Mouse (Mus musculus) gastrocnemius, postnatal 14 days (tissue): ENCODE data around the gene Ucp3. TPM values are rescaled to one million over a fixed set of nuclear protein-coding genes. Genes with fewer than 3 reads are reported as not detected.

Experiments used
- DNase-seq: peaks from one replicate; pipeline ENCODE4 v3.0.0; 2021; ENCODE audit warnings: mixed read lengths
- intact Hi-C: fragments of 180-260 bp; cut with DNase I; formaldehyde crosslinking; loops from one replicate; pipeline ENCODE4 v1.15.1; 2025; ENCODE audit warnings: low total_unique reads
- total RNA-seq, 2 experiments: library from RNA; stranded (reverse); gene quantifications; 2 replicates each; pipeline ENCODE4 v1.2.3; 2021

Gene Ucp3
- total RNA-seq, 2 experiments from 2014 or later: 58.1 to 197 TPM

- DNase-seq: no peak
- intact Hi-C loops: loop anchor here (10.0 kb wide), 1 partner anchor 51 kb away; no protein-coding TSS in a partner anchor
Observed at GRCm38 (mm10) chr7:100533503-100533902, 60.7 kb downstream of the Ucp3 start.

- intact Hi-C loops: loop anchor here (10.0 kb wide), 1 partner anchor 51 kb away; no protein-coding TSS in a partner anchor
- DNase-seq: no peak
Observed at GRCm38 (mm10) chr7:100534216-100534615, 61.4 kb downstream of the Ucp3 start.

GRCm38 (mm10) chr7:100535831-100536230, 63.0 kb downstream of the Ucp3 start:
- intact Hi-C loops: loop anchor here (10.0 kb wide), 1 partner anchor 49 kb away; no protein-coding TSS in a partner anchor
- DNase-seq: no peak

Other genes starting within 250 kb of the Ucp3 start
- gene Pgm2l1, start 245.6 kb upstream of the Ucp3 start, total RNA-seq: 10 to 100 TPM; 12.2 to 12.3 TPM
- 1 to 10 TPM; 1.5 to 2.5 TPM for gene P4ha3, start 187.5 kb upstream of the Ucp3 start, total RNA-seq
- gene C2cd3, start 100.8 kb upstream of the Ucp3 start, total RNA-seq: 1 to 10 TPM; 5.5 to 6.0 TPM
- 10 to 100 TPM; 25.1 to 26.8 TPM for gene Ppme1, start 100.7 kb upstream of the Ucp3 start, total RNA-seq
- 100 to 1,000 TPM; 121 to 126 TPM for gene Ucp2, start 20.3 kb downstream of the Ucp3 start, total RNA-seq
- not detected for gene Dnajb13, start 42.0 kb downstream of the Ucp3 start, total RNA-seq
- 10 to 100 TPM in 1 of 2 experiments, 1 to 10 TPM in 1; 9.7 to 10.9 TPM for gene Coa4, start 64.1 kb downstream of the Ucp3 start, total RNA-seq
- 10 to 100 TPM; 56.3 to 59.5 TPM for gene Rab6a, start 134.4 kb downstream of the Ucp3 start, total RNA-seq
- gene Mrpl48, start 135.3 kb downstream of the Ucp3 start, total RNA-seq: 10 to 100 TPM; 74.4 to 77.5 TPM
- 10 to 100 TPM; 14.6 to 30.6 TPM for gene Plekhb1, start 189.4 kb downstream of the Ucp3 start, total RNA-seq
- gene Fam168a, start 233.6 kb downstream of the Ucp3 start, total RNA-seq: 10 to 100 TPM; 40.1 to 44.0 TPM